Comparison of ENCODE assay signal across 26 mouse cellular contexts in the genomic region with DNA sequence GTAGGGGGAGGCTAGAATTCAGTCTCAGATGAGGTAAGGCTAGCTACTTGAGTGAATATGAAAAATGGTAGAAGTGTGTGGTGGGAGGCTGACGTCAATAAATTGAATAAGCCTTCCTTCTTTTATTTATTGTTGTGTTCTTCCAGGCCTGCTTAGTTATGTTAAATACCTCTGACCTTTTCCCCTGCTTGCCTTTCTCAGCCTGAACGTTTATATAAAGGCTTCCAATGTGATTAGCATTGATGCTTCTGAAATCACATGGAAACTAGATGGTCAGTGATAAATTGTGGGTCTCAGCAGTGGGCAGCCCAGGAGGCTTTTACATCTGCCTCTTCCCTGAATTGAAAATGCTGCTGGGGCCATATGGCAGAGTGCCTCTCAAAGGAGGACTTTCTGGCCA. TPM values are rescaled to one million over a fixed set of nuclear protein-coding genes. Genes with fewer than 3 reads are reported as not detected.
DNase-seq lines count a peak whose midpoint lies in the region; ATAC-seq and TF ChIP-seq lines count a peak whose summit lies in the region.
"Had no signal": no experiment of that assay in that cellular context is flagged by ENCODE, and none has a peak within 500 bp of the region (broad histone marks: within the 10 kb centered on the region; RNA-seq: fewer than 3 reads in every experiment).

No protein-coding gene starts in this region.

- ATAC-seq in hindbrain, embryonic 16.5 days, result no peak
- no peak for ATAC-seq in midbrain, postnatal 0 days (ENCODE audit: low FRiP score)
- no peak for ATAC-seq in midbrain, embryonic 13.5 days
- ATAC-seq: CD4-positive, CD25-positive, alpha-beta regulatory T cell, adult 4 months; forebrain, postnatal 0 days; intestine, postnatal 0 days; liver, postnatal 0 days; lung, postnatal 0 days had no signal

- peak overlapping the region; percentile 64; the same call in 1 of the 2 replicates for H3K27ac ChIP-seq in hindbrain, embryonic 10.5 days
- H3K27ac ChIP-seq in hindbrain, embryonic 16.5 days (ENCODE audit: low read depth, low read length), result no peak overlapping the region
- no peak overlapping the region for H3K27ac ChIP-seq in midbrain, postnatal 0 days (ENCODE audit: low read depth, low read length)
- H3K27ac ChIP-seq in midbrain, embryonic 13.5 days, result no peak overlapping the region; the same call in 1 of the 2 replicates
- H3K27ac ChIP-seq: hindbrain, embryonic 15.5 days; macrophage; midbrain, embryonic 10.5 days; stomach, postnatal 0 days had no signal

- no peak overlapping the region for H3K9ac ChIP-seq in hindbrain, embryonic 16.5 days (ENCODE audit: low read depth, low read length)
- no peak overlapping the region; the same call in 1 of the 2 replicates for H3K9ac ChIP-seq in midbrain, postnatal 0 days (replicated peaks; ENCODE audit: low read length, poor library complexity, severe bottlenecking)
- H3K9ac ChIP-seq in midbrain, embryonic 13.5 days (replicated peaks), result no peak overlapping the region
- H3K9ac ChIP-seq: forebrain, postnatal 0 days; hindbrain, embryonic 15.5 days; liver, postnatal 0 days had no signal

- H3K4me1 ChIP-seq in hindbrain, embryonic 10.5 days (replicated peaks), result peaks cover 28% of the 10 kb centered on the region
- H3K4me1 ChIP-seq in hindbrain, embryonic 16.5 days (ENCODE audit: control insufficient read depth, insufficient read depth, low read depth, low read length), result no peaks in the 10 kb centered on the region
- H3K4me1 ChIP-seq in midbrain, postnatal 0 days (ENCODE audit: insufficient read depth, low read length), result no peaks in the 10 kb centered on the region
- H3K4me1 ChIP-seq in midbrain, embryonic 13.5 days (replicated peaks), result peaks cover 15% of the 10 kb centered on the region; the same call in 1 of the 2 replicates

- H3K27me3 ChIP-seq in hindbrain, embryonic 10.5 days (ENCODE audit: insufficient read depth, poor library complexity, severe bottlenecking), result no peaks in the 10 kb centered on the region
- H3K27me3 ChIP-seq in hindbrain, embryonic 16.5 days (replicated peaks; ENCODE audit: control insufficient read depth, insufficient read depth, low read length), result no peaks in the 10 kb centered on the region
- no peaks in the 10 kb centered on the region for H3K27me3 ChIP-seq in midbrain, postnatal 0 days (ENCODE audit: insufficient read depth, low read length)
- H3K27me3 ChIP-seq in midbrain, embryonic 13.5 days, result no peaks in the 10 kb centered on the region
- H3K27me3 ChIP-seq: hindbrain, embryonic 15.5 days had no signal

- no peak overlapping the region for H3K4me3 ChIP-seq in hindbrain, embryonic 10.5 days
- H3K4me3 ChIP-seq in hindbrain, embryonic 16.5 days (ENCODE audit: low read length), result no peak overlapping the region
- no peak overlapping the region for H3K4me3 ChIP-seq in midbrain, postnatal 0 days (ENCODE audit: low read depth, low read length)
- no peak overlapping the region for H3K4me3 ChIP-seq in midbrain, embryonic 13.5 days (replicated peaks)
- H3K4me3 ChIP-seq: hindbrain, embryonic 15.5 days; midbrain, embryonic 10.5 days had no signal

- 33% methylated on average over 2 of the region's 2 CpGs for WGBS in hindbrain, embryonic 10.5 days
- WGBS in hindbrain, embryonic 16.5 days, result 14% methylated on average over 2 of the region's 2 CpGs
- WGBS in midbrain, postnatal 0 days, result 11% methylated on average over 2 of the region's 2 CpGs
- WGBS in midbrain, embryonic 13.5 days, result 18% methylated on average over 2 of the region's 2 CpGs

- H3K9me3 ChIP-seq in hindbrain, embryonic 10.5 days, result no peaks in the 10 kb centered on the region
- H3K9me3 ChIP-seq in hindbrain, embryonic 16.5 days (ENCODE audit: control insufficient read depth, low read length), result no peaks in the 10 kb centered on the region
- no peaks in the 10 kb centered on the region for H3K9me3 ChIP-seq in midbrain, postnatal 0 days (ENCODE audit: low read length)
- no peaks in the 10 kb centered on the region for H3K9me3 ChIP-seq in midbrain, embryonic 13.5 days
- H3K9me3 ChIP-seq: hindbrain, embryonic 15.5 days; midbrain, embryonic 10.5 days had no signal

- peaks cover 40% of the 10 kb centered on the region for H3K36me3 ChIP-seq in hindbrain, embryonic 10.5 days
- H3K36me3 ChIP-seq in hindbrain, embryonic 16.5 days (ENCODE audit: control insufficient read depth, insufficient read depth, low read length), result peaks cover 6% of the 10 kb centered on the region; the same call in 1 of the 2 replicates
- peaks cover 9% of the 10 kb centered on the region; the same call in 1 of the 2 replicates for H3K36me3 ChIP-seq in midbrain, postnatal 0 days (ENCODE audit: insufficient read depth, low read length)
- peaks cover 19% of the 10 kb centered on the region for H3K36me3 ChIP-seq in midbrain, embryonic 13.5 days

- no peak overlapping the region for H3K4me2 ChIP-seq in hindbrain, embryonic 16.5 days (ENCODE audit: low read length)
- no peak overlapping the region for H3K4me2 ChIP-seq in midbrain, postnatal 0 days (ENCODE audit: low read depth, low read length, poor library complexity, severe bottlenecking)
- no peak overlapping the region for H3K4me2 ChIP-seq in midbrain, embryonic 13.5 days (replicated peaks)
- H3K4me2 ChIP-seq: heart, embryonic 11.5 days; hindbrain, embryonic 15.5 days had no signal

- TF ChIP-seq CTCF in midbrain, postnatal 0 days (IDR thresholded peaks at IDR 0.05), result no peak

- DNase-seq in hindbrain, embryonic 10.5 days (ENCODE audit: low spot score), result peak; percentile 13
- peak; percentile 5 for DNase-seq in midbrain, postnatal 0 days (ENCODE audit: low spot score)
- peak; percentile 45 for DNase-seq in embryo, embryonic 11 days
- no peak for DNase-seq in layer of hippocampus, adult 18-20 months (ENCODE audit: low spot score in 2 of 2)
- no peak for DNase-seq in layer of hippocampus, postnatal 10 days (ENCODE audit: low spot score in 2 of 2)
- DNase-seq: adrenal gland, adult 2 months; cerebellum, adult 11-12 months; cerebellum, postnatal 10 days; forebrain, postnatal 0 days; gastrocnemius, postnatal 14 days; heart, adult 11 months; heart, postnatal 10 days; kidney, postnatal 10 days; liver, postnatal 0 days; right cerebral cortex, postnatal 14 days; thymus, adult 2 months had no signal

RNA-seq across cellular contexts. Expression of gene Parg, which starts 44.3 kb away (rescaled TPM):
- polyA plus RNA-seq in hindbrain, embryonic 10.5 days (2016; fragmentation: Nextera tagmentation; extraction: Ambion mirVana), result 40.6 and 50.0 TPM in 2 replicates
- polyA plus RNA-seq in hindbrain, embryonic 16.5 days (2015; fragmentation: Nextera tagmentation; extraction: Ambion mirVana), result 26.8 and 30.0 TPM in 2 replicates
- total RNA-seq in midbrain, postnatal 0 days (2014; rRNA removed), result 40.7 and 45.9 TPM in 2 replicates
- polyA plus RNA-seq in midbrain, postnatal 0 days (2015; fragmentation: Nextera tagmentation; extraction: Ambion mirVana), result 24.7 and 25.7 TPM in 2 replicates
- 42.5 and 44.3 TPM in 2 replicates for polyA plus RNA-seq in midbrain, embryonic 13.5 days (2015; fragmentation: Nextera tagmentation; extraction: Ambion mirVana)
- total RNA-seq in layer of hippocampus, adult 18-20 months (2021), result 10 to 100 TPM; 39.2 to 47.4 TPM
- total RNA-seq in layer of hippocampus, postnatal 10 days (2021), result 10 to 100 TPM; 50.6 to 55.7 TPM

RNA-seq across cellular contexts. Expression of gene Timm23, which starts 44.3 kb away (rescaled TPM):
- 302 and 327 TPM in 2 replicates for polyA plus RNA-seq in hindbrain, embryonic 10.5 days (2016; fragmentation: Nextera tagmentation; extraction: Ambion mirVana)
- polyA plus RNA-seq in hindbrain, embryonic 16.5 days (2015; fragmentation: Nextera tagmentation; extraction: Ambion mirVana), result 221 and 231 TPM in 2 replicates
- 107 and 113 TPM in 2 replicates for total RNA-seq in midbrain, postnatal 0 days (2014; rRNA removed)
- 242 and 251 TPM in 2 replicates for polyA plus RNA-seq in midbrain, postnatal 0 days (2015; fragmentation: Nextera tagmentation; extraction: Ambion mirVana)
- 215 and 223 TPM in 2 replicates for polyA plus RNA-seq in midbrain, embryonic 13.5 days (2015; fragmentation: Nextera tagmentation; extraction: Ambion mirVana)
- total RNA-seq in layer of hippocampus, adult 18-20 months (2021), result 10 to 100 TPM; 72.7 to 74.1 TPM
- total RNA-seq in layer of hippocampus, postnatal 10 days (2021), result 100 to 1,000 TPM in 1 of 2 experiments, 10 to 100 TPM in 1; 90.9 to 109 TPM

Comparison
In these comparisons a context has a peak if more than half of its experiments do, and no peak if none do; other contexts are left out.
1. DNase-seq: peak in hindbrain, embryonic 10.5 days (single experiment), midbrain, postnatal 0 days (single experiment) and embryo, embryonic 11 days (single experiment); none in layer of hippocampus, adult 18-20 months (0 of 2) and layer of hippocampus, postnatal 10 days (0 of 2).